Mouse (Mus musculus) spleen, adult 10 weeks (tissue): Measurements from ENCODE around the gene Nrp1. TPM values are rescaled to one million over a fixed set of nuclear protein-coding genes. Genes with fewer than 3 reads are reported as not detected.

Experiments
- polyA plus RNA-seq: library from polyadenylated mRNA; stranded (reverse); fragments of 350-450 nt; fragmentation: Illumina TruSeq; extraction: RNeasy Lipid Tissue Mini Kit (QIAGEN cat#74804); gene quantifications from one replicate; pipeline ENCODE4 v1.2.3, GENCODE M21; 2015; ENCODE audit warnings: low replicate concordance; ENCODE audit not compliant: insufficient read depth

Gene Nrp1
- polyA plus RNA-seq = 22.2 TPM

GRCm38 (mm10) chr8:128358406-128358755 lies at the start of gene Nrp1:
Nrp1 (plus strand) TSS chr8:128358604.

